Comparison of ENCODE assay signal across 12 mouse cellular contexts in the genomic region with DNA sequence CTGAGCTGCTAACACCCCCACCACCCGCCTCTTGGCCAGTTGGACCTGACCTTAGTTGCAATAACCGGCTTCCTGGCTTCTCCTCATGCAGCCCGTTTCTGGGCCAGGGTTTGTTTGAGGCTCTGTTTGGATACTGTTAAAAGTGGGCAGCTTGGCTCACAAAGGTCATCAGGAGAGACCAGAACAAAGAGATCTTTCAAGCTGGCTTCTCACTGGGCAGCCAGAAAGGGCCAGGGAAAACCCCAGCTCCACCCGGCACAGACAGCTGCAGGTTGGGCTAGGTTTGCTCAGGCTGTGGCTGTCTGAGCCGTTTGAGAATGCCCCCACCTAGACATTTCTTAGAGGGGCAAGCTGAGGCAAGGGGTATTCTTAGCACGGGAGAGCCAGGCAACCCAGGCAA. TPM values are rescaled to one million over a fixed set of nuclear protein-coding genes. Genes with fewer than 3 reads are reported as not detected.
DNase-seq lines count a peak whose midpoint lies in the region; ATAC-seq lines count a peak whose summit lies in the region.
"Had no signal": no experiment of that assay in that cellular context is flagged by ENCODE, and none has a peak within 500 bp of the region (broad histone marks: within the 10 kb centered on the region; RNA-seq: fewer than 3 reads in every experiment).

No protein-coding gene starts in this region.

- H3K27me3 ChIP-seq in forebrain, embryonic 16.5 days (replicated peaks; ENCODE audit: control insufficient read depth, insufficient read depth, low read length), result no peaks in the 10 kb centered on the region
- no peaks in the 10 kb centered on the region for H3K27me3 ChIP-seq in forebrain, embryonic 12.5 days
- no peaks in the 10 kb centered on the region for H3K27me3 ChIP-seq in embryonic facial prominence, embryonic 15.5 days
- no peaks in the 10 kb centered on the region for H3K27me3 ChIP-seq in liver, embryonic 16.5 days (ENCODE audit: control insufficient read depth, insufficient read depth, low read depth, low read length)
- H3K27me3 ChIP-seq in kidney, embryonic 15.5 days, result no peaks in the 10 kb centered on the region
- H3K27me3 ChIP-seq: megakaryocyte, embryonic 14.5 days had no signal

- no peaks in the 10 kb centered on the region for H3K36me3 ChIP-seq in forebrain, embryonic 16.5 days (ENCODE audit: control insufficient read depth, insufficient read depth)
- H3K36me3 ChIP-seq in forebrain, embryonic 12.5 days (replicated peaks), result no peaks in the 10 kb centered on the region
- 0 out of 2 replicates have a peak, but pooled peaks cover 3% of the 10 kb centered on the region for H3K36me3 ChIP-seq in embryonic facial prominence, embryonic 15.5 days
- peaks cover 7% of the 10 kb centered on the region; the same call in 1 of the 2 replicates for H3K36me3 ChIP-seq in liver, embryonic 16.5 days (ENCODE audit: control insufficient read depth, insufficient read depth)
- peaks cover 5% of the 10 kb centered on the region; the same call in 1 of the 2 replicates for H3K36me3 ChIP-seq in kidney, embryonic 15.5 days

- peaks cover 6% of the 10 kb centered on the region; the same call in 1 of the 2 replicates for H3K4me1 ChIP-seq in forebrain, embryonic 16.5 days (replicated peaks; ENCODE audit: control insufficient read depth, insufficient read depth, low read length)
- peaks cover 12% of the 10 kb centered on the region for H3K4me1 ChIP-seq in forebrain, embryonic 12.5 days
- H3K4me1 ChIP-seq in embryonic facial prominence, embryonic 15.5 days, result peaks cover 38% of the 10 kb centered on the region
- H3K4me1 ChIP-seq in liver, embryonic 16.5 days (ENCODE audit: control insufficient read depth, low read depth, low read length), result peaks cover 15% of the 10 kb centered on the region
- peaks cover 23% of the 10 kb centered on the region for H3K4me1 ChIP-seq in kidney, embryonic 15.5 days

- 0 out of 2 replicates have a peak overlapping the region, but pooled peaks have one; percentile 4 for H3K9ac ChIP-seq in forebrain, embryonic 16.5 days (replicated peaks; ENCODE audit: low read depth, low read length)
- no peak overlapping the region for H3K9ac ChIP-seq in forebrain, embryonic 12.5 days
- H3K9ac ChIP-seq in embryonic facial prominence, embryonic 15.5 days, result no peak overlapping the region
- H3K9ac ChIP-seq in liver, embryonic 16.5 days (ENCODE audit: low read depth, low read length), result peak overlapping the region; percentile 15; the same call in 1 of the 2 replicates
- no peak overlapping the region for H3K9ac ChIP-seq in kidney, embryonic 15.5 days
- H3K9ac ChIP-seq: hindbrain, embryonic 14.5 days had no signal

- no peaks in the 10 kb centered on the region for H3K9me3 ChIP-seq in forebrain, embryonic 16.5 days (ENCODE audit: control insufficient read depth, low read length)
- 0 out of 2 replicates have a peak, but pooled peaks cover 9% of the 10 kb centered on the region for H3K9me3 ChIP-seq in forebrain, embryonic 12.5 days
- H3K9me3 ChIP-seq in embryonic facial prominence, embryonic 15.5 days (replicated peaks), result no peaks in the 10 kb centered on the region
- no peaks in the 10 kb centered on the region for H3K9me3 ChIP-seq in liver, embryonic 16.5 days (replicated peaks; ENCODE audit: control insufficient read depth, low read length)
- no peaks in the 10 kb centered on the region for H3K9me3 ChIP-seq in kidney, embryonic 15.5 days (replicated peaks)

- no peak overlapping the region for H3K4me2 ChIP-seq in forebrain, embryonic 16.5 days (ENCODE audit: low read length)
- H3K4me2 ChIP-seq in forebrain, embryonic 12.5 days, result no peak overlapping the region
- no peak overlapping the region for H3K4me2 ChIP-seq in embryonic facial prominence, embryonic 15.5 days (replicated peaks)
- H3K4me2 ChIP-seq in liver, embryonic 16.5 days (ENCODE audit: low read depth, low read length), result no peak overlapping the region
- H3K4me2 ChIP-seq in kidney, embryonic 15.5 days, result no peak overlapping the region
- H3K4me2 ChIP-seq: hindbrain, embryonic 14.5 days had no signal

- WGBS in forebrain, embryonic 16.5 days, result 25% methylated on average over 6 of the region's 6 CpGs
- 33% methylated on average over 6 of the region's 6 CpGs for WGBS in forebrain, embryonic 12.5 days
- 30% methylated on average over 6 of the region's 6 CpGs for WGBS in embryonic facial prominence, embryonic 15.5 days
- 55% methylated on average over 6 of the region's 6 CpGs for WGBS in liver, embryonic 16.5 days (ENCODE audit: insufficient replicate concordance)
- WGBS in kidney, embryonic 15.5 days, result 40% methylated on average over 6 of the region's 6 CpGs

- no peak overlapping the region for H3K4me3 ChIP-seq in forebrain, embryonic 16.5 days (replicated peaks; ENCODE audit: low read length)
- no peak overlapping the region for H3K4me3 ChIP-seq in forebrain, embryonic 12.5 days (replicated peaks)
- no peak overlapping the region for H3K4me3 ChIP-seq in embryonic facial prominence, embryonic 15.5 days (replicated peaks)
- H3K4me3 ChIP-seq in liver, embryonic 16.5 days (ENCODE audit: low read depth, low read length), result no peak overlapping the region
- no peak overlapping the region for H3K4me3 ChIP-seq in kidney, embryonic 15.5 days (replicated peaks)
- H3K4me3 ChIP-seq: megakaryocyte, embryonic 14.5 days had no signal

- H3K27ac ChIP-seq in forebrain, embryonic 16.5 days (ENCODE audit: low read length), result no peak overlapping the region
- no peak overlapping the region for H3K27ac ChIP-seq in forebrain, embryonic 12.5 days
- 0 out of 2 replicates have a peak overlapping the region, but pooled peaks have one; percentile 2 for H3K27ac ChIP-seq in embryonic facial prominence, embryonic 15.5 days (replicated peaks)
- H3K27ac ChIP-seq in liver, embryonic 16.5 days (ENCODE audit: low read length), result peak overlapping the region; percentile 60
- no peak overlapping the region for H3K27ac ChIP-seq in kidney, embryonic 15.5 days
- H3K27ac ChIP-seq: hindbrain, embryonic 14.5 days had no signal

- peak; percentile 25 for DNase-seq in lung, postnatal 36 days
- DNase-seq in lung, postnatal 25 days (ENCODE audit: low spot score), result no peak
- no peak for DNase-seq in layer of hippocampus, adult 11-12 months (ENCODE audit: low spot score)
- DNase-seq: kidney, postnatal 25 days had no signal

- ATAC-seq in forebrain, embryonic 16.5 days, result no peak
- no peak for ATAC-seq in forebrain, embryonic 12.5 days (ENCODE audit: low FRiP score)
- ATAC-seq in embryonic facial prominence, embryonic 15.5 days (ENCODE audit: insufficient number of reproducible peaks, low FRiP score, low TSS enrichment, low read depth), result no peak
- ATAC-seq in liver, embryonic 16.5 days (ENCODE audit: low read depth), result peak; percentile 61
- no peak for ATAC-seq in kidney, embryonic 15.5 days (replicated peaks; ENCODE audit: low FRiP score)
- ATAC-seq: forebrain, embryonic 14.5 days had no signal

RNA-seq across cellular contexts. Expression of a gene that starts 34.6 kb away (rescaled TPM):
- 3.1 and 3.4 TPM in 2 replicates for polyA plus RNA-seq in forebrain, embryonic 16.5 days (2015; fragmentation: Nextera tagmentation; extraction: Ambion mirVana)
- polyA plus RNA-seq in forebrain, embryonic 12.5 days (2016; fragmentation: Nextera tagmentation; extraction: Ambion mirVana), result 3.5 and 3.8 TPM in 2 replicates
- polyA plus RNA-seq in embryonic facial prominence, embryonic 15.5 days (2015; fragmentation: Nextera tagmentation; extraction: Ambion mirVana), result 14.5 and 17.3 TPM in 2 replicates
- polyA plus RNA-seq in liver, embryonic 16.5 days (2015; fragmentation: Nextera tagmentation; extraction: Ambion mirVana), result 7.6 and 8.3 TPM in 2 replicates
- 7.7 and 8.1 TPM in 2 replicates for polyA plus RNA-seq in kidney, embryonic 15.5 days (2015; fragmentation: Nextera tagmentation; extraction: Ambion mirVana)

RNA-seq across cellular contexts. Expression of a gene that starts 51.5 kb away (rescaled TPM):
- 54.1 and 57.0 TPM in 2 replicates for polyA plus RNA-seq in forebrain, embryonic 16.5 days (2015; fragmentation: Nextera tagmentation; extraction: Ambion mirVana)
- polyA plus RNA-seq in forebrain, embryonic 12.5 days (2016; fragmentation: Nextera tagmentation; extraction: Ambion mirVana), result 50.9 and 53.3 TPM in 2 replicates
- polyA plus RNA-seq in embryonic facial prominence, embryonic 15.5 days (2015; fragmentation: Nextera tagmentation; extraction: Ambion mirVana), result 102 and 104 TPM in 2 replicates
- 93.6 and 103 TPM in 2 replicates for polyA plus RNA-seq in liver, embryonic 16.5 days (2015; fragmentation: Nextera tagmentation; extraction: Ambion mirVana)
- 110 and 112 TPM in 2 replicates for polyA plus RNA-seq in kidney, embryonic 15.5 days (2015; fragmentation: Nextera tagmentation; extraction: Ambion mirVana)

Comparison
In these comparisons a context has a peak if more than half of its experiments do, and no peak if none do; other contexts are left out.
1. H3K9ac ChIP-seq: peak in forebrain, embryonic 16.5 days (single experiment) and liver, embryonic 16.5 days (single experiment); none in forebrain, embryonic 12.5 days (single experiment), embryonic facial prominence, embryonic 15.5 days (single experiment) and kidney, embryonic 15.5 days (single experiment).
2. H3K27ac ChIP-seq: peak in embryonic facial prominence, embryonic 15.5 days (single experiment) and liver, embryonic 16.5 days (single experiment); none in forebrain, embryonic 16.5 days (single experiment), forebrain, embryonic 12.5 days (single experiment) and kidney, embryonic 15.5 days (single experiment).